Mouse (Mus musculus): ENCODE results near the gene Gm45902. TPM values are rescaled to one million over a fixed set of nuclear protein-coding genes. Genes with fewer than 3 reads are reported as not detected.

Gm45902 gene
- 1 to 10 TPM; 8.9 to 9.5 TPM for total RNA-seq (2021)

- peak; percentile 95 for DNase-seq
- intact Hi-C loops (cut with DNase I), result no loop called here
These were observed at the start of gene Gm45902, which contains the start of the genes Hspa14 and Cdnf for GRCm38 (mm10) chr2:3512552-3513454. Gene Gm45902, minus strand, starts transcription at chr2:3512790. Gene Hspa14, minus strand, starts transcription at chr2:3512814. Gene Cdnf, plus strand, starts transcription at chr2:3513030.

- DNase-seq, result peak; percentile 61
- intact Hi-C loops (cut with DNase I), result loop anchor here (10.0 kb wide), 1 partner anchor 248 kb away; no protein-coding TSS in a partner anchor
These were observed 34.0 kb upstream of the Gm45902 start for GRCm38 (mm10) chr2:3546588-3546987.

DNA sequence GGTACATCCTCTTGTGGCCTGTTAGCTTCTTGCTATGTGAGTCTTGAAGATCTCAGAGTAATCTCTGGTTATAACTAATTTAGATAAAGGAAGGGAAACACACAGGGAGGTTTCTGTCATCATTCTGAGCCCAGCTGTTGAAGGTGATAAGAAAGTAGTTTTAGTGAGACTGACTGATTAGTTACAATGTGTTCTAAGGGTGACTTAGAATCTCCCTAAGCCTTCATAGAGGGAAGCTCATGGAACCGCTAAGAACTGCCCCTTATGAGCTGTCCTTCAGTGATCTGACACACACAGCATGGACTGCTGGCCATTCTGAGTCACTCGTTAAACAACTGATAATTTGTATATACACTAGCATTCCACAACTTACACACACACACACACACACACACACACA, 33.5 kb upstream of the Gm45902 start:
- DNase-seq, result no peak
- intact Hi-C loops (cut with DNase I), result loop anchor here (10.0 kb wide), 1 partner anchor 249 kb away; no protein-coding TSS in a partner anchor

DNA sequence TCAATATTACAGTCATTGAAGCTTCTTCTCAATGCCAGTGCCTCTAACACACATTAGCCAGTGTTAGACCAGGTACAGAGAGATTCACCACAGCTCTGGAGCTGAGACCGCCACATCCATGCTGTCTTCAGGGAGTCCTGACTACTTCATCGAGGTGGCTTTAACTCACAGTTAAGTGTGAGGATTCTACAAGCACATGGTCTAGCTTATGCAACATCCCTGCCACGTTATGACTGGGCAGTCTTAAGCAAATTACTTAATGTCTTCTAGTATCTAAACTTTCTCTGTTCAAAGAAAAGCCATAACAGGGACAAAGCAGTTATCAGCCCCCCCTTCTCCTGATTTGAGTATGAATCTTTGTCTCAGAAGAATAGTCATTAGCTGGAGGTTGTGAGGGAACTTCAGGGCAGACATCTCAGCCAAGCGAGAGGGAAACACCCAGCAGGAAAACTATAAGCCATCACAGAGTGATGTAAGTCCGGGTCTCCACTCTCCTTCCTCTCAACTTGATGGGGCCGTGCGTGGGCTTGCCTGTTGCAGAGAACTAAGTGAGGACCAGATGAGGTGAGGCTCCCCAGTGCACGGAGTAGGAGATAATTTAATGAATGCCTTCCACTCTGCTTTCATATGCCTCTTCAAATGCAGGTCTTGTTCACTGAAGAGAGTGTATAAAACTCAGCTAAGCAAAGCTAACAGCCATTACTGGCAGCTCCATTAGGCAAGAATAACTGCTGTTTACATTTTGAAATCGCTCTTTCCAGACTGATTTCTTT, 28.9 kb upstream of the Gm45902 start:
- no peak for DNase-seq
- intact Hi-C loops (cut with DNase I), result loop anchor here (10.0 kb wide), 1 partner anchor 253 kb away; no protein-coding TSS in a partner anchor

GRCm38 (mm10) chr2:3526288-3526687, 13.7 kb upstream of the Gm45902 start:
- DNase-seq, result no peak
- intact Hi-C loops (cut with DNase I), result no loop called here

- DNase-seq, result no peak
- intact Hi-C loops (cut with DNase I), result no loop called here
These were observed 10.0 kb upstream of the Gm45902 start for GRCm38 (mm10) chr2:3522558-3522957.

DNA sequence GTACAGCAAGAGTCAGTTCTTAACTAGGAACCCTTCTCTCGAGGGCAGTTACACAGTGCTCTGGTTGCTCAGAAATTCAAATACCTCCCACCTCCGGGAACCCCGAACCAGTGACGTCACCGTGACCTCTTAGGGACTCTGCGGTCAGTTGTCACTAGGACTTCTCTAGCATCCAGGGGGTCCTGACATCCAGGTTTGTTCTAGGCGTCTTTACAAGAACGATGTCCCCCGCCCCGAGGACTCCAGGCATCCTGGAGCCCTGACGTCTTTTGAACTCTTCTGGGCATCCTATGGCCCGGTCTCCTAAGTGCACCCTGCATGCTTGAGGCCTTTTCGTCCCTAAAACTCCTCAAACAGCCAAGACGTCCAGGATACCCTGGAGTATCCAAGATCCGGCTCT, 514 bp downstream of the Gm45902 start:
- peak; percentile 11 for DNase-seq
- intact Hi-C loops (cut with DNase I), result no loop called here

DNA sequence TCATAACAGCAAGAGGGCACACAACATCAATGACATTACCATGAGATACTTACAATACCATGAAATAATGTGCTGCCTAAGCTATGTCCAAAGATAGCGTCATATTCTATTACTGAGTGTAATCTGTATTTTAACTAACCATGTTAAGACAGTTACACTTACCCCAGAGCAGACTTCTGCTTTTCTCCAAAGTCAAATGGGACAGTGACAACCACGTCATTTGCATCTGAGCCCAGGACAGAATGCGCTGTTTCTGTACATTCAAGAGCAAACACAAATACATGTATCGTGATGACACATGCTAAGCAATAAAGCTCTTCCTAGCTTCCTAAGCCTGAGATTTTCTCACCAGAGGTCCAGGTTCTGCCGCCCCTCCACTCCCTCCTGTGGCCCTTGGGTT, 11.7 kb downstream of the Gm45902 start:
- intact Hi-C loops (cut with DNase I), result no loop called here

GRCm38 (mm10) chr2:3499543-3499942, 13.0 kb downstream of the Gm45902 start:
- intact Hi-C loops (cut with DNase I), result no loop called here
- no peak for DNase-seq

More for the DNA sequence above, 11.7 kb downstream of the Gm45902 start:
- DNase-seq, result no peak

- intact Hi-C loops (cut with DNase I), result no loop called here
- DNase-seq, result no peak
These were observed 18.7 kb downstream of the Gm45902 start for GRCm38 (mm10) chr2:3493833-3494409.

- intact Hi-C loops (cut with DNase I), result no loop called here
- no peak for DNase-seq
These were observed 22.8 kb downstream of the Gm45902 start for GRCm38 (mm10) chr2:3489816-3490215.

DNA sequence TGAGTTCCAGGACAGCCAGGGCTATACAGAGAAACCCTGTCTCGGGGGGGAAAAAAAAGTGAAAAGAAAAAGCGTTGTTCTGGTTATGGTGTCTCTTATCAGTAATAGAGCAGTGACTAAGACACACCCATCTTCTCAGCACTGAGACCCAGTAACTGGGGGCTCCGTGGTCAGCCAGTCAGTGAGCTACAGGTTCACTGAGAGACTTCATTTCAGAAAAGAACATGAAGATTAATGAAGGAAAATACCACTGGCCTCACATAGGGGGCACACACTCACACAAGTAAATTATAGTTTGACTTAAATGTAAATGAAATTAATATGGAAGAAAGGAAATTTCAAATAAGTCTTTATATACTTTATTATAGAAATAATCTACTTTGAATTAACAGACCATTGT, 32.4 kb downstream of the Gm45902 start:
- intact Hi-C loops (cut with DNase I), result no loop called here
- no peak for DNase-seq

DNA sequence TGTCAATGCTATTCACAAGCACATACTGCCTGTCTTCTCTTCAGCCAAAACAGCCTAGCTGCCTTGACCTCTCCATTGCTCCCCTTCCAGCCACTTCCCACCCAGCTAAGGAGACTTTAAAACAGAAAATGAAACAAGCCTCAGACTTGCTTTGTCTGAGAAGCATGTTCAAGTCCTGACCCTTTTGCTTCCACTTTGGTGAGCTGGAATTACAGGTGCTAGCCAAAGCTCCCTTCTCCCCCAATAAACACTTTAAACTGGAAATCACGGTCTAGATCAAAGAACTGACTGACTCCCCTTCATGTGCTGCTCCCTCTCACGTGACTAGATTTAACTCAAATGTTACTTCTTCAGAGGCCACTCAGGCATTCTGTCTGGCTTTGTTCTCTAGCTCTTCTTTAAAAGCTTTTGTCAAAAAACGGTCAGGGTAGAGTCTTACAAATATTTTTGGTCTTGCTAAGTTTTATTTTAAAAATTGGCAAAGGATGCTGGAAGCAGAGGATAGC, 36.8 kb downstream of the Gm45902 start:
- intact Hi-C loops (cut with DNase I), result no loop called here
- DNase-seq, result no peak

- intact Hi-C loops (cut with DNase I), result no loop called here
- DNase-seq, result peak; percentile 99
These were observed 37.7 kb downstream of the Gm45902 start, which contains the start of gene Suv39h2 for GRCm38 (mm10) chr2:3474861-3475283. Gene Suv39h2, minus strand, starts transcription at chr2:3475031.

DNA sequence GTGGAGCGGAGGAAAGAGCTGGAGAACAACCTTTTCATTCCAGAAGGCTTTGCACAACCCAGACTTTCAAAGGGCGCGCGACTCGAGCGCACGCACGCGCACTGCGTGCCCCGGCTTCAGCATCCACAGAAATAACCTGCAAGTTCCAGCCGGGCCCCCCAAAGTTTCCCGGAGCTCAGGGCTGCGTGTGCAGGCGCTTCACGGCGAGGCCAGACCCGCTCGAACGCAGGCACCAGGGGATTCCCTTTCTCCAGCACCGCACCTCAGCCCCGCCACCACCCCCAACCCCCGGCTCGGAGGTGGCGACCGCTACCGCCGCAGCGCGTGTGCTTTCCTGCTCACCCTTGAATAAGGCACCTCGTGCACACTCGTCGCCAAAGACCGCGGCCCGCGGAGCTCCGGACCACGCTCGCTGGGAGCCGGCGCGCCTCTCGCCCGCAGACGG, 38.2 kb downstream of the Gm45902 start:
- DNase-seq, result peak; percentile 68
- intact Hi-C loops (cut with DNase I), result no loop called here

GRCm38 (mm10) chr2:3473891-3474290, 38.7 kb downstream of the Gm45902 start:
- DNase-seq, result no peak
- intact Hi-C loops (cut with DNase I), result no loop called here

DNA sequence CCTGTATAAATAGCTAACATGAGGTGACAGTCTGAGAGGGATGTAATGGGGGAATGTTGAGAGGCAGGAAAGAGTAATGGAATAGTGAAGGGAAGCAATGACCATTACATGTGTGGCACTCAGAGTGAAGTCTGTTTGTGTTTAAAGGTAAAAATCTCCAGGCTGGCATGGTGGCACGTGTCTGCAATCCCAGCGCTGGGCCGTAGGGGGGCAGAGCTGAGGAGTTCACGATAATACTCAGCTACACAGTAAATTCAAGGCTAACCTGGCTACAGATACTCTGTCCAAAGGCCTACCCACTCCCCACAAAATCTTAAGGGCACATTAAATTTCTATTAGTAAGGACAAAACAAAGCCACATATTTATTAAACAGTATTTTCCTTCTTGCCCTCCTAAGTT, 56.0 kb downstream of the Gm45902 start:
- DNase-seq, result no peak
- intact Hi-C loops (cut with DNase I), result no loop called here

Data from left cerebral cortex, postnatal 4 days (tissue).